Mouse (Mus musculus): ENCODE results near the gene Nt5c1b. TPM values are rescaled to one million over a fixed set of nuclear protein-coding genes. Genes with fewer than 3 reads are reported as not detected.

Nt5c1b gene
- polyA plus RNA-seq, 1 experiment, result not detected

DNA sequence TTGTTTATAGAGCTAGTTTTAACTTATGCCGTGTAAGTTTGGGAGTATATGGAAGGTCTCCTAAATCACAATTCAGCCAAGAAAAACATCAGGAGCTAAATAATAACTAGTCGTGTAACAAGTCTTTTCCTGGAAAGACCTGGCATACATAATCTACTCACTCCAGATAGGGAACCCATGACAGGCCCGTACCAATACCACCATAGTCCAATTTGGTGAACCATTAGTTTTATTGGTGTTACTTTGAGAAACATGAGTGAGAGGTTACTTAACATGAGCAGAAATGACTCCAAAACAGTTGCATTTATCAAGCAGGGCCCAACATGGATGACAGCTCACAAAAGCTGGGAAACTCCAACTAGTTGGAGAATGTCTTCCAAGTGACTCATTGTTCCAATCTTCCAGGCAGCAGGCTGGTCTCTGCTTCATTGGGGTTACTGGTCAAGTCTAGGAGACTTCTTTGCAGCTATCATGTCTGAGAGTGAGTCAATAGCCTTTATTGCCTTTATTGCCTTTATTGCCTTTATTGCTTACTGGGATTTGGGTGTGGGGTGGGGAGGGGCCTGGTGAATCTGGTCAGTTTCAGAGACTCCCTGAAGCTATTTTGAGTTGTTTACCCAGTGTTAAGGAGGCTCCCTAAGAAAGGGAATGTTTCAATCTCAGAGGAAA, 40.9 kb downstream of the Nt5c1b start:
- Histone ChIP-seq H3K36me3 (ENCODE audit: control insufficient read depth) (no peaks in the 10 kb centered on the region), H3K4me1 (ENCODE audit: control insufficient read depth) (no peaks in the 10 kb centered on the region), H3K9me3 (ENCODE audit: control insufficient read depth, low read length) (no peaks in the 10 kb centered on the region), H3K4me3 (replicated peaks) (no peak overlapping the region), H3K27me3 (ENCODE audit: control insufficient read depth) (no peaks in the 10 kb centered on the region)
- TF ChIP-seq GATA1 (IDR thresholded peaks at IDR 0.05; ENCODE audit: low read length) (no peak), TAL1 (IDR thresholded peaks at IDR 0.05; ENCODE audit: low read length) (no peak)

DNA sequence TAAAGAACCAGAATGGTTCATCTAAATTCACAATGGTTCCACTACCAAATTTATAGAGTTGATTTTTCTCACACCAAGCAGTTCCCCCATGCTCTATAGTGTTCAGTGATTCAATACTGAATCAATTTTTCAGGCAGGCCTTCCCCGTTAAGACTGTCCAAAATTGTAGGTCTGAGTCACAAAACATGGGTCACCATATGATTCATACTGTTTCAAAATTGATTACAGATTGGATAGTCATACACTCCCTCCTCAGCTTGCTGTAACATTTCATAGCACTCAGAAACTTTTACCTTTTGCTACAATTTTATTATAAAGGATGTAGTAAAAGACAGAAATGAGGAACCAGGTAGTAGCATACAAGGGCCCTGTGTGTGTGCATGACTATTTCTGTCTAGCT, 41.7 kb downstream of the Nt5c1b start:
- H3K4me3 ChIP-seq (replicated peaks), result no peak overlapping the region
- no peaks in the 10 kb centered on the region for H3K36me3 ChIP-seq (ENCODE audit: control insufficient read depth)
- no peaks in the 10 kb centered on the region for H3K9me3 ChIP-seq (ENCODE audit: control insufficient read depth, low read length)
- TF ChIP-seq GATA1 (IDR thresholded peaks at IDR 0.05; ENCODE audit: low read length) (no peak), TAL1 (IDR thresholded peaks at IDR 0.05; ENCODE audit: low read length) (no peak)
- H3K27me3 ChIP-seq (ENCODE audit: control insufficient read depth), result no peaks in the 10 kb centered on the region
- no peaks in the 10 kb centered on the region for H3K4me1 ChIP-seq (ENCODE audit: control insufficient read depth)

DNA sequence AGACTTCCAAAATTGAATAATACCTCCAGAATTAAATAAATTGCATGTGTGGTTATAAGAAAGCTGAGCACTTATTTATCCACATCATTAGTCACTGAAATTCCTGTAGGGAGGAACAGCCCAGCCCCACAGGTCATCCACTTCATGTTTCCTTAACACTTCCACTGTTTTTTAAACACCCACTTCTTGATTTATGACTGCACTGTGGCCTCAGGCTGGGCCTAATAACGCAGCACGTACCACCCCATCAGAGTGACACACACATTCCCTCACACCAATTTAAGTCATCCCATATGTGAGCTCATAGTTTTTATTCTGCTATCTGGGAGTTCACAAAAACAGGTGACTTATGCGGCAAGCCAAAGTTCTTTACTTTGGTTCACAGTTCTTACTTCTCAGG, 52.6 kb downstream of the Nt5c1b start:
- H3K27me3 ChIP-seq (ENCODE audit: control insufficient read depth), result no peaks in the 10 kb centered on the region
- H3K4me3 ChIP-seq (replicated peaks), result no peak overlapping the region
- TF ChIP-seq GATA1 (IDR thresholded peaks at IDR 0.05; ENCODE audit: low read length) (no peak), TAL1 (IDR thresholded peaks at IDR 0.05; ENCODE audit: low read length) (no peak)
- H3K36me3 ChIP-seq (ENCODE audit: control insufficient read depth), result no peaks in the 10 kb centered on the region
- no peaks in the 10 kb centered on the region for H3K9me3 ChIP-seq (ENCODE audit: control insufficient read depth, low read length)
- no peaks in the 10 kb centered on the region for H3K4me1 ChIP-seq (ENCODE audit: control insufficient read depth)

DNA sequence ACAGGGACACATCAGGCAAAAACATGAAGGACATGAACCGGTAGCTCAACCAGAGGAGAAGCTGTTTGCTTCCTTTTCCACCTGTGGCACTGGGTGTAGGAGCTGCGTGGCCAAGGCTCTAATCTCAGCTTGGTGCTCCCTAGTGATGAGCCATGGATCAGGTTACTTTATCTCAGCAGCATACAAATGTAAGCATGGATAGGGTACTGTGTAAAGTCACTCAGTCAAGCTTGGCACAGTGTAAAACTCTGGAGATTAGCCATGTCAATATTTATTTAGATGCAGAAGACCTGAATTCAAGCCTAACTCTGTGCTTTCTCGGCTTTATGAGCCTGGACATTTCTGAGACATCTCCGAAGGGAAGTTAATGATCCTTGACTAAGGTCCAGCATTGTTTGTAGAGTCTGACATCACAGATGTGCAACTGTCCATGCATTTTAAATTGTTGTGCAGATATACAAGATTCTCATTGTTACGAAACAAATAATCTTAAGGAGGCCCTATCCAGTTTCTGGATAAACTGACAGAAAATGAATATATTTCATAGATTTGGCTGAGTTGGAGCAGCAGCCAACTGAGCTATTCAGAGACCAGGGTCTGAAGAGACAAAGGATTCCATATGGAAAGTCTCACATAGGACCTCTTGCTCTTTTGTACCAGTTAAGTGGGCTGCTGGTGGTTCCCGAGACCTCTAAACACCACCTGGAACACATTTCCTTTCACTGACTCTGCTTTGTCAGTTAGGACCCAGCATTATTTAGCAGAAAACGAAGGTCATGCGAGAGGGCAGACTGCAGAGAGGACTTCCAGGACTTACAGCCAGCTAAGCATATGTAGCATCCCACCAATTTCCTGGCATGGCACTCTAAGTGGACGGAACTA, 56.5 kb downstream of the Nt5c1b start:
- H3K4me3 ChIP-seq (replicated peaks), result no peak overlapping the region
- H3K36me3 ChIP-seq (ENCODE audit: control insufficient read depth), result no peaks in the 10 kb centered on the region
- no peaks in the 10 kb centered on the region for H3K9me3 ChIP-seq (ENCODE audit: control insufficient read depth, low read length)
- no peaks in the 10 kb centered on the region for H3K4me1 ChIP-seq (ENCODE audit: control insufficient read depth)
- TF ChIP-seq GATA1 (IDR thresholded peaks at IDR 0.05; ENCODE audit: low read length) (no peak), TAL1 (IDR thresholded peaks at IDR 0.05; ENCODE audit: low read length) (no peak)
- H3K27me3 ChIP-seq (ENCODE audit: control insufficient read depth), result no peaks in the 10 kb centered on the region

DNA sequence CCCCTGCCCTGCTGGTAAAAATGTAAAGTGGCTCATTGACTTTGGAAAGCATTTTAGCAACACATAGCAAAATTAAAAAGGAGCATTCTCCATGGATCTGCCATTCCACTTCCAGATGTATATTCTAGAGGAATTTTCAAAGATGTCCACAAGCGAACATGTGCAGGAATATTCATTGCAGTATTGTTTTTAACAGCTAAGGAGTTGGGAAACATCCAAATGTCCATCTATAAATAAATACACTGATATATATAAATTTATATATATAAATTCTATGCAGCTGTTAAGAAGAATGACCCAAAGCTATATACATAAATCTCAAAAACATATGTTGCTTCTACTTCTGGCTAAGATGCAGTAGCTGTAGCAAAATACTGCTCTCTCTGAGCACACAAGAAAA, 61.2 kb downstream of the Nt5c1b start:
- Histone ChIP-seq H3K4me1 (ENCODE audit: control insufficient read depth) (no peaks in the 10 kb centered on the region), H3K9me3 (ENCODE audit: control insufficient read depth, low read length) (no peaks in the 10 kb centered on the region), H3K36me3 (ENCODE audit: control insufficient read depth) (no peaks in the 10 kb centered on the region), H3K27me3 (ENCODE audit: control insufficient read depth) (no peaks in the 10 kb centered on the region), H3K4me3 (replicated peaks) (no peak overlapping the region)
- TF ChIP-seq TAL1 (IDR thresholded peaks at IDR 0.05; ENCODE audit: low read length) (no peak), GATA1 (IDR thresholded peaks at IDR 0.05; ENCODE audit: low read length) (no peak)

DNA sequence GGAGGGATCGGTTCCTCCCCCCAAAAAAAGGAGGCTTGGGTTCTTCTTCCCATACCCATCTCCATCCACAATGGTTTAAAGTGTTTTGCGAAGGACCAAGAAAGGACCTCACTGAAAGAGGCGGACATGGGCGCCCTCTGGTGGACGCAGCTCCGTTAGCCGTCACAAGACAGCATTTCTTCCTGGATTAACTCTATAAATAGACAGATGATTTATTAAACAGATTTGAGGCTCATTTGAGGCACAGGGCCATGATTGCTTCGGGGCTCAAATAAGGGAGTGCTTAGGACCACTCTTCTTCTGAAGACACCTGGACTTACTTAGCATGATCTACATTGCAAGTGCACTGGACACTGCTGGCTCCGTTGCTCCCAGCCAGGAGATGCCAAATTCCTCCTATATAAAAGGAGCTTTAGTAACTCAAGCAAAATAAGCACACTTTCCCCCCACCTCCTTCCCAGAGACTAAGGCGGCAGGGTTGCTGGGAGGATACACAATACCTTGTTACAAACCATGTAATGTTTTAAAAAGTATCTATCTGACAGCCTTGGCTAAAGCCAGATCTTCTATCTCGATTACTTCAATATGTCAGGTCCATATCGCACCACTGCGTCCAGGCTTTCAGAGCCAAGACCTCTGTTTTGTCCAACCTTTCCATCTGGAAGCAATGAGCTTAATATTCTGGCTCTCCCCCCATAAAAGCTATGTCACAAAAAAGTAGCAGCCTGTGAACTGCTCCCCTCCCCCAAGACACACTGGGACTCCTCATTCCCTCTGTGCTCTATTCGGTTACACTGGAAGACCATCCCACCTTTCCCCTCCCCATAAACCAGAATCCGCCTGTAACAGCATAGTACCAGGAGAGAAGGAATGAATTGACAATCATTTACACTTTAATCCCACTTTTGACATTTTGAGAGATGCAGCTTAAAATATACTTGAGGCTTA, 68.6 kb downstream of the Nt5c1b start:
- TF ChIP-seq TAL1 (IDR thresholded peaks at IDR 0.05; ENCODE audit: low read length) (no peak), GATA1 (IDR thresholded peaks at IDR 0.05; ENCODE audit: low read length) (no peak)
- Histone ChIP-seq H3K36me3 (ENCODE audit: control insufficient read depth) (no peaks in the 10 kb centered on the region), H3K4me1 (ENCODE audit: control insufficient read depth) (no peaks in the 10 kb centered on the region), H3K4me3 (replicated peaks) (no peak overlapping the region), H3K27me3 (ENCODE audit: control insufficient read depth) (no peaks in the 10 kb centered on the region), H3K9me3 (ENCODE audit: control insufficient read depth, low read length) (no peaks in the 10 kb centered on the region)

Other genes with a start within 250 kb of the Nt5c1b start
- gene Rdh14, start 20.8 kb downstream of the Nt5c1b start, polyA plus RNA-seq (2012), result 0.34 and 0.44 TPM in 2 replicates